Mouse (Mus musculus) layer of hippocampus, postnatal 25 days (tissue): ENCODE data around the gene Fmo4. TPM values are rescaled to one million over a fixed set of nuclear protein-coding genes. Genes with fewer than 3 reads are reported as not detected.

Experiments
- DNase-seq, 2 experiments: peaks; one replicate each; pipeline ENCODE4 v3.0.0; 2022; ENCODE audit warnings: mixed read lengths in 2 of 2, low spot score in 1 of 2; ENCODE audit errors: extremely low spot score in 1 of 2
- total RNA-seq, 2 experiments: library from RNA; stranded (reverse); gene quantifications; 2 replicates each; pipeline ENCODE4 v1.2.3; 2021

Gene Fmo4
- under 1 TPM in 1 of 2 experiments, not detected in 1; 0.10 TPM for total RNA-seq

DNA sequence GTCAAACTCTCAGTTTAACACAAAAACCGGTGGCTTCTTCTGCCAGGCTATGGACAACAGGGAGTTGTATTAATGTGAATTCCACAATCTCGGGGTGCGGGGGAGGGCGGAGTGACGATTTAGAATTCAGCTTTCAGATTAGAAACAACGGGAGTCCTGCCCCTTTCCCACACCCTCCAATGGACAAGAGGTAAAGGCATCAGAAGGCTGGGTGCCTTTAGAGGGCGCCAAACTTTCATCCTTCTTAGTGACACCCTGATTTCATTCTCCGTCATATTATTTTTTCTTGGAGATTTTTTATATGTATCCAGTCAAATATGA, at the start of gene Fmo4:
TSS of gene Fmo4 (minus strand) at position 137 of the 321 bp plus-strand sequence.
- peak in 1 of 2 experiments; percentile 19 for DNase-seq

- no peak for DNase-seq
Observed at GRCm38 (mm10) chr1:162862328-162862727, 48.6 kb upstream of the Fmo4 start.

DNA sequence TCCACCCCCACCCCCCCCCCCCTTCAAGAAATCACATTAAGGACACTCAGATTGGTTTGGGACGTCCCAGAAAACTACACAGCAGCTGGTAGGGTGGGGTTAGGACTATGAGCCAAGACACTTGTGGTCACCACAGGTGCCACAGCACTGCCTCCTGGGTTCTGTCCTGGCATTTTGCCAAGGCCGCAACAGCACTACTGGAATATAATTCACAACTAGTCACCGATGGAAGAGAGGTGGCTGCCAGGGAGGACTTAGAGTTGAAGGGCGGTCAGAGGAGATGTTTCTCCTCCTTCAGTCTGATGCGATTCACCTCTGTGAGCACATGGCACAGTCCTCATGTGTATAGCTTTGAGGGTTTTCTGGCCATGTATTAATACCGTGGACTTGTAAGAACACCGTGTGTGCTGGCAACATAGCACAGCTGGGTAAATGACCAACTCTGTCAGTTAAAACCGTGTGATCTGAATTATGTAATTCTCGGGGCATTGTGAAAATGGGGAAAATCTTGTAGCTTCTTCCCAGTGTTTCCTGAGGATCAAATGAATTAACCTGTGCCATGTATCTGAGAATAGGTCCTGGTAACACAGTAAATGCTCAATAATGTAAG, 46.3 kb upstream of the Fmo4 start:
- DNase-seq: no peak

GRCm38 (mm10) chr1:162859545-162859976, 45.8 kb upstream of the Fmo4 start:
- no peak for DNase-seq

DNA sequence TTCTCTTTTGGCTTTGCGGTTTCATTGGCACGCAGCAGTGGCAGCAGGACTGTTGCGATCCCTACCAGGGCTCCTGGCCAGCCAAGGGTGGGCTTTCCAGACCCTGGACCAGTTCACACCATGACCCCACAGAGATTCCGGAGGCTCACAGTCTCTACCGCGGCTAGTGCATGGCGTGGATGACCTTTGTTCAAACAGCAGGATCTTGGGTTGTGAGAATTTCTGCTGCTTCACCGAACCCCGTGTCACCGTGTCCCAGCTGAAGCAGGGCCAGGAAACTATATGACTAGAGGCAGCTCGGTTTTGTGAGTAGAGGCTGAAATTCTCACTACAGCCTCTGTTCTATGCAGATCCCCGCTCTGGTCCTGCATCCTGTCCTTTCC, 45.0 kb upstream of the Fmo4 start:
- DNase-seq: no peak

GRCm38 (mm10) chr1:162857766-162858747, 44.3 kb upstream of the Fmo4 start:
- no peak for DNase-seq

DNA sequence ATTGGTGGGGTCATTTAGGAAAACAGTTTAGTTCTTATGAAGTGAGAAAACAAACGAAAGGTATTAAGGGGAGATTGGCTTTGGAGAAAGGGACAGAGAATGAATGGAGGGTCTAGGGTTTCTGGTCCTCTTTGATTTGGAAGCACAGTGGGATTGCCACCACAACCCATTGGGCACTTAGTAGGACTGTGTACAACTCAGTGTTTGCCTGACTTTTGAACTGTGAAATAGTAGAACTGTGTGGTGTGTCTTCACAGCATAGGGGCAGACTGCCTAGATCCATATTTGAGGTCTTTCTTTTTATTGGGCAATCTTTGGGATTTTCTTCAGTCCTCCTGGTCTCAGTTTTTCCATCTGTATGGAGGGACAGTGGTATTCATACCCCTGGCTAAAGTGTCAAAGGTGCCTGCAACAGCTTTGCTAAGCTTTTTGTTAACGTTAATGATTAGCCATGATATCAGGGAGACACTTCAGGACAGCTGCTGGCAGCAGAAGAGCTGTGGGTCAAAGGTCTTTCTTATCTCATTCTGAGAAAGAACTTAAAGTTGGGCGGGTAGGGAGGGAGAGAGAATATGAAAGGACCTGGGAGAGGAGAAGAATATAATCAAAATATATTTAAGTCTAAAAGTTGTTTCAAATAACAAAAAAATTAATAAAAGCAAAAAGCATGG, 40.2 kb upstream of the Fmo4 start:
- no peak for DNase-seq

GRCm38 (mm10) chr1:162847554-162847953, 33.8 kb upstream of the Fmo4 start:
- no peak for DNase-seq

- no peak for DNase-seq
Observed at GRCm38 (mm10) chr1:162840211-162840610, 26.4 kb upstream of the Fmo4 start.

DNA sequence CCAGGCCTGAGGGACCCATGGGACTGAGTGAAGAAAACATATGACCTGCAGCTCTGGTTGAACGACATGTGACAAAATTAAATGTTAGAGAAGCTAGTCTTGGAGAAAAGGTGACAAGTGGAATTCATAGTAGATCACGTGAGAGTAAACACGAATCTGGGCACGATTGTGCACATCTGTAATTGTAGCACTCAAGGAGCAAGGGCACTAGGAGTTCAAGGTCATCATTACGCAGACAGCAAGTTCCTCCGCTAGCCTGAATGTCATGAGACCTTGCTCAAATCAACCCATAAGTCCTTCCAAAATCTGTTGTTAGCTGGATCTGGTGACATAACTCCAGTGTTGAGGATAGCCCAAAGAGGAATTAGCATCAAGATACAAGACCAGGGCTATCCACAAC, 25.2 kb upstream of the Fmo4 start:
- DNase-seq: no peak

DNA sequence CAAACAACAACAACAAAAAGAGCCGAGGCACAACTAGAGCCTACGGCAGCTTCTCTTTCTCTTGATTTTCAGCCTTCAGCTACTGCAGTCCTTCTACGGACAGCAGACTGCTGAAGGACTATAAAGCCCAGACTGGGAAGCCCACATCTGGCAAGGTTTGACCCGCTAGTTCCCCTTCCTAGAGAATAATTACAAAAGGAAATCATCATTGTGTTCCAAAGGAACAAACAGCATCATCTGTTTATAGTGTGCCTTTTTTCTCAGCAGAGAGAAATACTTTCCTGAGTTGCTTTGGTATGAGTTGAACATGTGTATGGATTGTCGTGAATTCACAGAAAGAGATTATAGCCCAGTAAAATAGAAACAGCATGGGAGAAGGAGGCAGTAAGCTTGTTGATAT, 20.6 kb upstream of the Fmo4 start:
- DNase-seq: no peak

GRCm38 (mm10) chr1:162832574-162832953, 18.8 kb upstream of the Fmo4 start:
- DNase-seq: no peak

GRCm38 (mm10) chr1:162831838-162832573, 18.2 kb upstream of the Fmo4 start:
- no peak for DNase-seq

DNA sequence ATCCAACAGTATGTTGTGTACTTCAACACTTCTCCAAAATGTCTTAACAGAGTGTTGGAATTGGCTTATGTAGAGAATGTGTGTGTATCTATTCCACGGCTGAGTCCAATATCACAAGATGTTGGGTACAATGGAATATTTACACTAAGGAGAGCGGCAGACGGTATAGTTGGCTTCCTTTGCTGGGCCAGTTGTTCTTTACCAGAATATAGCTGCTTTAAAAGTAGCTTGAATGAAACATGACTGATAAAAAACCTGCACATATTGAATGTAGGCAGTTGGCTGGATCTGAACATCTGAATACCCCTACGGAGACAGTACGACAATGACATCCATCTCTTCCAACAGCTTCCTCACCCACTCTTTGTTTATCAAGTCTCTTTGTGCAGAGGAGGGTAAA, 5.5 kb upstream of the Fmo4 start:
- DNase-seq: no peak

DNA sequence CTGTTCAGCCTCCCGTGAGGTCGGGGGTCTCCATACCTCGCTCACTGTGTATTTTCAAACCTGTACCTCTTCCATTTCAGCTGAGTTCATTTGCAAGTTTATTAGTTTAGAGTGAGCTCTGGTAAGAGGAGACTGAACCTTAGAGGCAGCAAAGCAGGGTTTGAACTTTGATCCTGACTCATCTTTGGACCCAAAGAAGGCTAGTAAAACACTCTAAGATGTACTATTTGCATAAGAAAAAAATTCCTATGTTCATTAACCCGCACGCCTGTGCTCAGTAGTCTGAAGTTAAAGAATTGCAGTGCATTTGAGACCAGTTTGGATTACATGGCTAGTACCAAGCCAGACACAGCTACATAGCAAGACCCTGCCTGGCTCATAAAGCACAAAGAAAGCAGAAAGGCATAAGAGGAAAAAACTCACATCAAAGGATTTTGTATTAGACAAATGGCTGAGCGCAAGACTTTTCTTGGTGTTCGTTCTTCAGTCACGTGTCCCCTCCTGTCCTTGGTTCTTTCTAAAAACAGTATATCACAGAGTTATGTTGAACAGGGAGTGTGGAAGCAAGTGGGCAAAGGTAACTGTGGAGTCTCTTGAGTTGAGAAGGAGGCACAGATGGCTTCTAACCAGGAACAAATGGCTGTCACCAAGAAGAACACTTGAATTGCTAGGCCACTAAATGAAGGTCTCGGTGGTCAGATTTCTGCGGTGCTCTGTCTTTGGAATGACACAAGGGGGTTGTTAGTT, 1.8 kb upstream of the Fmo4 start:
- no peak for DNase-seq

DNA sequence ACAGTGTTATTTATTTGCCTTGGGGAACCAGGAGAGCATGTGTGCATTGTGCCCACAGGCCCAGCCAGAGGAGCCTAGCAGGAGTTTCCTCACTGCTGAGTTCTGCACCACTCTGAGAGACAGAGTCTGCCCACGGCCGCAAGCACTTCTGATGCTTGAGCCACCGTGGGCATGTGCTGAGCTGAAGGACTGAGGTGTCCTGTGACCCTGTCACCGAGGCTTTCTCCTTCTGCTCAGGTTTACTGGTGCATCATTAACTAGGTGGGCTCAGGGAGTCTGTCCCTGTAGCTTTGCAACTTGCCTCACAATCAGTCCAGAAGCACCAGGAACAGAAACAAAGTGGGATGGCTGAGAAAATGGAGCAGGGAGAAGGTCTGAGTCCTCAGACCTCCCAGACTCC, 1.2 kb upstream of the Fmo4 start:
- DNase-seq: no peak

- DNase-seq: no peak
Observed at GRCm38 (mm10) chr1:162813143-162813835, 483 bp downstream of the Fmo4 start.

GRCm38 (mm10) chr1:162808541-162808940, 5.2 kb downstream of the Fmo4 start:
- DNase-seq: no peak

DNA sequence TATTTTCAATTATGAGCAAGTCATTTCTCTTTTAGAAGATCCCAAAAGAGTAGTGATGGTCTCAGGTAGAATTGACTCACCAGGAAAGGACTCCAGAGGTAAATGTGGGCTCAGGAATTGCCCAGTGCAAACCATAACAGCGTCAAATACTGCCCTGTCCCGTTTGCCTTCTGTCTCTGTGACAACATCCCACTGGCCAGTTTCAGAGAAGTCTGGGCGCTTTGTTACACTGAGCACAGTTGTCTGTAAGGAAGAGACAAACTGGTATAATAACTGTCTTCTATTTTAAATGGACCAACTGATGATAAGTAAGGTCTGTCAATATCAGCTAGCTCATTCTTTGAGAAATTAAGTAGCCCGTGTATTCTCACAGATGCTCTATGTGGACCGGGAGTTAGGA, 6.3 kb downstream of the Fmo4 start:
- no peak for DNase-seq
